Mouse (Mus musculus): ENCODE results near the gene Plch1. TPM values are rescaled to one million over a fixed set of nuclear protein-coding genes. Genes with fewer than 3 reads are reported as not detected.
A peak's percentile ranks its signal among the peaks of the same experiment; 100 is the strongest.

The Plch1 gene
- polyA plus RNA-seq, 1 experiment from 2014 or later: 5.7 TPM

DNA sequence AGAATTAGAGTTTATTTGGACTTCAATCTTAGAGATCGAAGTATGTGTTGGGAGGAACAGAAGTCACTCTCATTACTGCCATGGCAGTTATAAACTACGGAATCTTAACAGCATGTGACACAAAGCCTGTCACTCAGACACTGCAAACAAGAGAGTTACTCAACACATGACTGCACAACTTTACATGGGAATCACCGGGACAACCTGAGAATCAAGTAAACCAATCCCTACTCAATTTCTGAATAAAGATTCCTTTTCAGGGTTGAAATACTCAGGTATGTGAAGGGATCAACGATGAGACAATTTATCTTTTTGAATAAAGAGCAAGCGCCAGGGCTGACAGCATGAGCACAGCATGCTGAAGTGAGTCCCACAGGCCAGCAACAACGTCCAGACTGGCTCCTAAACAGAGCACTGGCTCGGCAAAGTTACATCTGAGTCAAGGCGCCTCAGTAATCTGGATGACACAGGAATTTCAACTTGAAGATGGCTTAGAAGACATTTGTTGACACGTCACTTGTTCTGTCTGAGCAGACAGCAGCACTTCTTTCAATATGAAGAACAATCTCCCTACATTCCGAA lies 49.4 kb downstream of the Plch1 start:
- ATAC-seq (ENCODE audit: insufficient read depth, low FRiP score, low read depth): no peak

DNA sequence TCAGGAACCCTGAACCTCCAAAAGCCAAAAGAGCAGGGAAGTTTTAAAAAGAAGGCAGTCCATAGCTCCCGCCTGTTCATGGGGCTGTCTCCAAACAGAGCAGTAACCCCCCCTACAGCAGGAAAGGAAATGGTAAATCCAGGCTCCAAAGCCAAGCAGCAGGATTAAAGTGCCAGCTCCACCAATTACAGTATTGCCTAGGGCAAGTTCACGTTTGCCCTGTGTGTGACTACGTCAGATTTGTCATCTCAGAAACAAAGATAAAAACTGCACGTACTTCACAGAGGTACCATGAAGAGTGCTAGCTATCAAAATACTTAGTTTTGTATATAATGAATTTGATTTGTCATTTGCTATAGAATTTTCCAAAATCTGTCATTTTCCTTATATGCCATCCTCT lies 55.1 kb downstream of the Plch1 start:
- 39% methylated on average over 4 of the region's 4 CpGs for WGBS
- no peak overlapping the region for H3K4me3 ChIP-seq (replicated peaks)
- H3K4me1 ChIP-seq: no peaks in the 10 kb centered on the region
- H3K9me3 ChIP-seq: no peaks in the 10 kb centered on the region
- no peaks in the 10 kb centered on the region for H3K36me3 ChIP-seq
- no peak for ATAC-seq (ENCODE audit: insufficient read depth, low FRiP score, low read depth)
- no peak overlapping the region for H3K4me2 ChIP-seq
- no peak overlapping the region for H3K27ac ChIP-seq
- H3K9ac ChIP-seq: no peak overlapping the region
- no peaks in the 10 kb centered on the region for H3K27me3 ChIP-seq (replicated peaks)

More for the DNA sequence above, 49.4 kb downstream of the Plch1 start:
- Histone ChIP-seq H3K27me3 (replicated peaks) (no peaks in the 10 kb centered on the region), H3K9me3 (no peaks in the 10 kb centered on the region), H3K27ac (no peak overlapping the region), H3K36me3 (no peaks in the 10 kb centered on the region), H3K4me3 (replicated peaks) (no peak overlapping the region), H3K9ac (no peak overlapping the region), H3K4me1 (no peaks in the 10 kb centered on the region), H3K4me2 (no peak overlapping the region)
- WGBS: 49% methylated on average over 10 of the region's 10 CpGs

DNA sequence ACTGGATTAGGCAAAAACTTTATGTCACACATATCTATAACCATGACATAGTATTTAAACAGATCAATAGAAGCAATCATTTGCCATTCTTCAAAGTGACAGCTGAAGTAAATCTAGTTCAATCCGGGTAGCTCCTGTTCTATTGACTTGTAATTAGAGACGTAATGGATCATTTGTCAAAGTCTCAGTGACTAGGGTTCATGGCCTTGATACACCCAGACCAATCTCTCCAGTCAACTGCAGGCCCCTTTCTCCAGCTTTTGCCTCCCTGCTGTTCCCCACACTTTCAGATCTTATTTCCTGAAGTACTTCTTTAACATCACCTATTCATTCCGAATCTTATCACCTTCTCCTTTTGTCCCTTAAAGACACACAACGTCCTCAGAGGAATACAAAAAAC lies 56.8 kb downstream of the Plch1 start:
- no peak for ATAC-seq (ENCODE audit: insufficient read depth, low FRiP score, low read depth)
- WGBS: 30% methylated on average over 4 of the region's 4 CpGs
- Histone ChIP-seq H3K4me3 (replicated peaks) (no peak overlapping the region), H3K4me2 (no peak overlapping the region), H3K9ac (no peak overlapping the region), H3K27me3 (replicated peaks) (no peaks in the 10 kb centered on the region), H3K36me3 (no peaks in the 10 kb centered on the region), H3K4me1 (no peaks in the 10 kb centered on the region), H3K27ac (no peak overlapping the region), H3K9me3 (no peaks in the 10 kb centered on the region)

DNA sequence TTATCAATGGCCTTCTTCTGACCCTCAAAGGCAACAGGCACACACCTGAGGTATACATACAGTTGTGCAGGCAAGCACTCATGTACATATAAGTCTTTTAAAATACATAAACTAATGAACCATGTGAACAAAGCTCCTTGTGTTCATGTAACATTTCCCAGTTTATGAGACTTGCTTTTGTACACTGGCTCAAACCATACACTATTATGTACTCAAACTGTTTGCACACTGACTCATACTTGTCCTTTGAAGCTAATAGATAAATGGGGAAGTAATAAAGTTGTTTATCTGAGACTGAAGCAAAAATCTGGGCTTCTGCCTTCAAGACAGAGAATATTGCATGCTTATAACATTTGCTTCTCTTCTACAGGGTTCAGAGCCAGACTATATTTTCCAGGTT lies 61.5 kb downstream of the Plch1 start:
- no peaks in the 10 kb centered on the region for H3K27me3 ChIP-seq (replicated peaks)
- H3K4me1 ChIP-seq: 0 out of 2 replicates have a peak, but pooled peaks cover 3% of the 10 kb centered on the region
- no peaks in the 10 kb centered on the region for H3K9me3 ChIP-seq
- no peak overlapping the region for H3K27ac ChIP-seq
- ATAC-seq (ENCODE audit: insufficient read depth, low FRiP score, low read depth): no peak; the same call in 1 of the 2 replicates
- no peak overlapping the region for H3K4me3 ChIP-seq (replicated peaks)
- no peaks in the 10 kb centered on the region for H3K36me3 ChIP-seq
- no peak overlapping the region for H3K9ac ChIP-seq
- H3K4me2 ChIP-seq: no peak overlapping the region

DNA sequence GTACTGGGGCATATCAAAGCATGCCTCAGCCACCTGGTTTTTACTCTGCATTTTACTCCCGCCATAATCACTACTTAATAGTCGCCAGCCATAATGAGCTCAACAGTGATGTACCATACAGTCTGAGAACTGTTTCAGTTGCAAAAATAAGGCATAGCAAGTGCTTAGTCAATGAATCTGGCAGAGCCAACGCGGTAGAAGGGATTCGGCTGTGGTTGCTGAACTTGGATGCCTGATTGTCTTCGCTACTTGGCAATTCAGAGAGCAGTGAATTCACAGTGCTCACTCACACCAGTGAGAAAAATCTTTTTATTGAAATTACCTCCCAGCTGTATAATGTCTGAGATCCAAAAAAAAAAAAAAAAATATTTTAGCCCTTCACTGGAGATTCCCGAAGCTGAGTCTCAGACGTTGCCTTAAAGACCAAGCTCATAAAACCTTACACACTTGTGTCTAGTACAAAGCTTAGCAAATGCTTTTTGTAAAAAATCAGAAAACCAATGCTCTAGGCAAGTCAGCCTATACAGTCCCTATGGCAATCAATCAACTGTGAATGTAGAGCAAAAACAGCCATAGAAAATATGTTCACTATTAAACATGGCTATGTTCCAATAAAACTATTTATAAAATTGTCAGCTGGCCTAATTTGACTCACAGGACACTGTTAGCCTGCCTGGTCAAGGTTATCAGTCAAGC lies 62.2 kb downstream of the Plch1 start:
- no peak overlapping the region for H3K4me3 ChIP-seq (replicated peaks)
- no peak overlapping the region for H3K9ac ChIP-seq
- no peaks in the 10 kb centered on the region for H3K36me3 ChIP-seq
- ATAC-seq (ENCODE audit: insufficient read depth, low FRiP score, low read depth): no peak
- no peaks in the 10 kb centered on the region for H3K27me3 ChIP-seq (replicated peaks)
- H3K4me1 ChIP-seq: 0 out of 2 replicates have a peak, but pooled peaks cover 3% of the 10 kb centered on the region
- H3K27ac ChIP-seq: peak overlapping the region; percentile 17; the same call in 1 of the 2 replicates
- no peaks in the 10 kb centered on the region for H3K9me3 ChIP-seq
- H3K4me2 ChIP-seq: no peak overlapping the region
- 64% methylated on average over 8 of the region's 8 CpGs for WGBS

DNA sequence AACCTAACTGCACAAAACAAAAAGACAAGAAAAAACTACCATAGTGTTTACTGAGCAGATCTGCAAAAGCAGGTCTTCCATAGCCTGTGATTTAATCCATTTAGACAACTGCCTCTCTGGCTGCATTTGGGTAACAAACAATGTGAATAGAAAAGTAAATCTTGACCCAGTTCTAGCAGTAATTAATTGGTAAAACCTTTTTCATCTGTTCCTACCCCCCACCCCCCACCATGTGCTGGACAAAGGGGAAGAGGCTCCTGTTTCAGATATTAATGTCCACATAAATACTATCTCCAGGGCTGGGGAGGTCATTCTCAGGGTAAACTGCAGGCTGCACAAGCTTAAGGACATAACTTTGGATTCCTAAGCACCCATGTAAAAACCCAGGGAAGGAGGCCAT lies 63.5 kb downstream of the Plch1 start:
- Histone ChIP-seq H3K4me3 (replicated peaks) (no peak overlapping the region), H3K27ac (no peak overlapping the region), H3K9me3 (no peaks in the 10 kb centered on the region), H3K4me1 (0 out of 2 replicates have a peak, but pooled peaks cover 3% of the 10 kb centered on the region), H3K36me3 (no peaks in the 10 kb centered on the region), H3K4me2 (no peak overlapping the region), H3K9ac (no peak overlapping the region), H3K27me3 (replicated peaks) (no peaks in the 10 kb centered on the region)
- ATAC-seq (ENCODE audit: insufficient read depth, low FRiP score, low read depth): no peak

DNA sequence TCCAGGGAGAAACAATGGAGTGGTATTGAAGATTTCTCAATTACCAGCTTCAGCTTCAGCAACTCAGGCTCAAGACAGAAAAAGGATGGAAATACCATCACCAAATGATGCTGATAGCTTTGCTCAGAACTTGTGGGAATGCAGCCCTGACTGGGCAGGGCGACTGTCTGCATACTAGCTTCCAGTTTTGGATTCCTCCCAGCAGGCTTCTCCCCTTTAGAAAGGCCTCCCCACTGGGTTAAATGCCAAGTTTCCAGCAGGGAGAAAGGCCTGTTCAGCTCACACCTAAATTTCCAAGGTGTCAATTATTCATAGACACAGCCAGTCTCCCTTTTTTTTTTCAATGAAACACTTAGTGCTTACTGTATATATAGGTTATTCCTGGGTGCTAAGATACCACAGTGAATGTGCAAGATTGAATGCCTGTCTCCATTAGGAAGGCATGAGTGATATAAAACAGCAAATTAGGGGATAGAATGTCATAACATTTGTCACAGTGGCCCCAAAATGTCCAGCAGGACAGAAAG lies 75.3 kb downstream of the Plch1 start:
- no peak for ATAC-seq (ENCODE audit: insufficient read depth, low FRiP score, low read depth)
- Histone ChIP-seq H3K36me3 (no peaks in the 10 kb centered on the region), H3K27ac (no peak overlapping the region), H3K4me2 (no peak overlapping the region), H3K4me3 (replicated peaks) (no peak overlapping the region), H3K4me1 (no peaks in the 10 kb centered on the region; the same call in 1 of the 2 replicates), H3K27me3 (replicated peaks) (no peaks in the 10 kb centered on the region), H3K9ac (no peak overlapping the region), H3K9me3 (no peaks in the 10 kb centered on the region)
- WGBS: 28% methylated on average over 1 of the region's 1 CpGs

DNA sequence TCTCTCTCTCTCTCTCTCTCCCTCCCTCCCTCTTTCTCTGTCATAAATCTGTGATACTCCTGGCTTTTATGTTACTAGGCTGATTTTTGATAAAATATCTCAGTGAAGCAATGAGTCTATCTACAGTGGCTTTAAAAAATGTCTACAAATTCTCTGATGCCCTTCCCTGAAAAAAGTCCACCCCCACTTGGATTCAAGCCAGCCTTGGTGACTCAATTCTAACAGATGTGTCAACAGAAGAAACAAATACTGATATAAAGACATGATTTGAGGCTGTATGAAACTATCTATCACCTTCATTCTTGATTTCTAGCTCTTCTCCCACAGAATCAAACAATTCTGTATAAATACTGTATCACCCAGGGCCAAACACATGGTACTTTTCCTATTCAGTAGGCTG lies 76.6 kb downstream of the Plch1 start:
- ATAC-seq (ENCODE audit: insufficient read depth, low FRiP score, low read depth): no peak
- no peak overlapping the region for H3K27ac ChIP-seq

DNA sequence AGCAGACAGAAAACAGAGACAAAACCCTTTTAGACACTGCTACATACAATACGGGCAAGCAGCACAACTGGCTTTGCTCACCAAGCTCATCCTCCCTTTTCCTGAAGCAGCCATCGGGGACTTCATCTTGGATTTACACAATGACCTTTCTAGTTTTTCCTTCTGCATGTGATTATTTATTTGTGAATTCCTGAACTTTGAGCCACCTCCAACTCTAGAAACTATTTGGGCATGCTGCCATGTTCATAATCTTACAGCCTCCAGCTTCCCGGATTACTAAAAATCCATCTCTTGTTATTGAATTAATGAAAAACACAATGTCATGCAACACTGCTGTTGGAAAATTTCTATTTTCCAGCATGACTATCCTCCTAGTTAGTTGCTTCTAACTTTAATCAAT lies 84.1 kb downstream of the Plch1 start:
- Histone ChIP-seq H3K9ac (no peak overlapping the region), H3K27me3 (replicated peaks) (no peaks in the 10 kb centered on the region), H3K4me2 (no peak overlapping the region), H3K4me1 (no peaks in the 10 kb centered on the region), H3K27ac (no peak overlapping the region), H3K9me3 (no peaks in the 10 kb centered on the region), H3K36me3 (no peaks in the 10 kb centered on the region), H3K4me3 (replicated peaks) (no peak overlapping the region)
- ATAC-seq (ENCODE audit: insufficient read depth, low FRiP score, low read depth): no peak
- 43% methylated on average over 3 of the region's 3 CpGs for WGBS

More for the DNA sequence above, 76.6 kb downstream of the Plch1 start:
- Histone ChIP-seq H3K27me3 (replicated peaks) (no peaks in the 10 kb centered on the region), H3K9ac (no peak overlapping the region), H3K4me2 (no peak overlapping the region), H3K4me3 (replicated peaks) (no peak overlapping the region), H3K36me3 (no peaks in the 10 kb centered on the region), H3K9me3 (no peaks in the 10 kb centered on the region), H3K4me1 (no peaks in the 10 kb centered on the region; the same call in 1 of the 2 replicates)

DNA sequence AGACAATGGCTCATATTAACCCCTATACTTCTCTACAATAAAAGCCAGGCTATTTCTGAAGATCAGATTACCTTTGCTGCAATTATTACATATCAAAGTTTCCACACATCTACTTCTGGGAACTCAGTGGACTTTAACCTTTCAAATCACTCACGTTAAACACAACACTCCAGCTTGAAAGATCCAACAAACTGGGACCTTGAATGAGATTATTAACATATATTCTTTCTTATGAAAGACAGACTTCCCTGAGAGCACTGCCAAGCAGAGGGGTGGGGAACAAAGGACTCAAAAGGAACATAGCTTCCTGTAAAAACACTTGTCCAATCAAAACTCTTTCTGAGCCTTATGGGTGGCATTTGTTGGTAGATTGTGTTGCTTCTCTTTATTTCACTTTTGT lies 85.1 kb downstream of the Plch1 start:
- H3K9me3 ChIP-seq: no peaks in the 10 kb centered on the region
- H3K27me3 ChIP-seq (replicated peaks): no peaks in the 10 kb centered on the region
- 0 out of 2 replicates have a peak, but pooled peaks have one; percentile 47 for ATAC-seq (ENCODE audit: insufficient read depth, low FRiP score, low read depth)
- no peaks in the 10 kb centered on the region for H3K36me3 ChIP-seq
- H3K4me3 ChIP-seq (replicated peaks): no peak overlapping the region
- 48% methylated on average over 1 of the region's 1 CpGs for WGBS
- no peak overlapping the region for H3K27ac ChIP-seq
- no peaks in the 10 kb centered on the region for H3K4me1 ChIP-seq
- H3K9ac ChIP-seq: no peak overlapping the region
- no peak overlapping the region for H3K4me2 ChIP-seq

DNA sequence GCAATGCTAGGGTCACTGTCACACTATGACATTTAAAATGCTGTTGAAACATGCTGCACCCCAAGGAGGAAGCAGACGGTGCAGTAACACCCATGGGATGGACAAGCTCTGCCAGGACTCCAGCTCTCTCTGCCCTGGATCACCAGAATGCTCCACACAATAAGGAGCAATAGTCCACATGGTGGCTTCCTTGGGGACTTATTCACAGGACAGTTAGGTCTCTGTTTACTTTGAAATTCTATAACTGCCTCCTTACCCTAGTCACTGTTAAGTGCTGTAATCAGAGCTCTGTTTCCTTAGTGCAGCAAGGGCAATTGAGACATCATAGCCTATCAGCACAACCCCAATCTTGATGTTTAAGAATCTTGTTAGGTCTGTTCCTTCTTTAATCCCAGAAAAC lies 92.4 kb downstream of the Plch1 start:
- Histone ChIP-seq H3K4me2 (no peak overlapping the region), H3K27me3 (replicated peaks) (no peaks in the 10 kb centered on the region), H3K4me1 (no peaks in the 10 kb centered on the region), H3K9ac (no peak overlapping the region), H3K4me3 (replicated peaks) (no peak overlapping the region), H3K9me3 (no peaks in the 10 kb centered on the region), H3K27ac (no peak overlapping the region), H3K36me3 (no peaks in the 10 kb centered on the region)
- 76% methylated on average over 1 of the region's 1 CpGs for WGBS
- no peak for ATAC-seq (ENCODE audit: insufficient read depth, low FRiP score, low read depth)

DNA sequence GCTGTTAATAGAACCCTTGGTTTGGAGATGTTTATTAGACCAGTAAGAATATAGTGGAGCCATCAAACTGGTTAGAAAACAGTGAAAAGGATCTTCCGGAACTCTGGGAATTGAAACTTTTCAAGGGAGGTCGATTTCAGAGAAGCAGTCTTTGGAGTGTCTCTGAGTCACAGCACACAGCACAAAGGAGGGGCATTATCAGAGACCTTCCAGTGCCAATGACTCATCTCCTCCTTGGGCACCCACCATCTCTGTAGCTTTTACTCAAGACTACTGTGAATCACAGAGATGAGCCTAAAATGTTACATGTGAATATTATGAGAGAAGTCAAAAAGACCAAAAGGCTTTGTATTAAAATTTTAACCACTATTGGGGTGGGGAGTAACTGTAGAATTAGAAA lies 93.8 kb downstream of the Plch1 start:
- WGBS: 77% methylated on average over 2 of the region's 2 CpGs

More for the DNA sequence above, 93.8 kb downstream of the Plch1 start:
- H3K27me3 ChIP-seq (replicated peaks): no peaks in the 10 kb centered on the region
- H3K27ac ChIP-seq: no peak overlapping the region
- H3K4me1 ChIP-seq: no peaks in the 10 kb centered on the region
- no peaks in the 10 kb centered on the region for H3K36me3 ChIP-seq
- no peak overlapping the region for H3K4me2 ChIP-seq
- no peak for ATAC-seq (ENCODE audit: insufficient read depth, low FRiP score, low read depth)
- H3K9ac ChIP-seq: no peak overlapping the region
- H3K9me3 ChIP-seq: no peaks in the 10 kb centered on the region
- no peak overlapping the region for H3K4me3 ChIP-seq (replicated peaks)
